Mouse (Mus musculus) kidney, postnatal 0 days (tissue): ENCODE data around the gene Nkx2-5. TPM values are rescaled to one million over a fixed set of nuclear protein-coding genes. Genes with fewer than 3 reads are reported as not detected.

Source experiments
- ATAC-seq: fragments of 200-750 bp; cut with Nextera tagmentation; replicated peaks from 2 replicates; pipeline ENCODE4 v1.8.0; 2017; ENCODE audit warnings: low read depth, moderate number of reproducible peaks, moderate TSS enrichment, moderate library complexity; ENCODE audit not compliant: low FRiP score
- DNase-seq: peaks from one replicate; pipeline ENCODE4 v3.0.0-alpha.2; 2016; ENCODE audit warnings: low spot score
- H3K27ac ChIP-seq: fragments of 300-500 bp; sonication (generic); 2 replicates; pipeline ENCODE4 v1.5.1; 2014; ENCODE audit warnings: mild to moderate bottlenecking
- H3K27me3 ChIP-seq: fragments of 300-500 bp; sonication (generic); 2 replicates; pipeline ENCODE4 v1.6.1; 2014; ENCODE audit warnings: low read length, mixed read lengths; ENCODE audit not compliant: insufficient read depth
- H3K36me3 ChIP-seq: fragments of 300-500 bp; sonication (generic); 2 replicates; pipeline ENCODE4 v1.6.1; 2014; ENCODE audit warnings: low read length, mixed read lengths; ENCODE audit not compliant: insufficient read depth
- H3K4me1 ChIP-seq: fragments of 300-500 bp; sonication (generic); replicated peaks from 2 replicates; pipeline ENCODE4 v1.6.1; 2014; ENCODE audit warnings: antibody characterized with exemption, low read length, mixed read lengths; ENCODE audit not compliant: insufficient read depth
- H3K4me2 ChIP-seq: fragments of 300-500 bp; sonication (generic); 2 replicates; pipeline ENCODE4 v1.6.1; 2014; ENCODE audit warnings: mild to moderate bottlenecking, low read length, moderate library complexity, mixed read lengths
- H3K4me3 ChIP-seq: fragments of 300-500 bp; sonication (generic); replicated peaks from 2 replicates; pipeline ENCODE4 v1.5.1; 2014; ENCODE audit warnings: low read depth, low read length
- H3K9ac ChIP-seq: fragments of 300-500 bp; sonication (generic); 2 replicates; pipeline ENCODE4 v1.6.1; 2014; ENCODE audit warnings: low read depth, low read length
- H3K9me3 ChIP-seq: fragments of 300-500 bp; sonication (generic); replicated peaks from 2 replicates; pipeline ENCODE4 v1.6.1; 2016; ENCODE audit warnings: low read length, inconsistent platforms, mixed read lengths
- CTCF ChIP-seq: IDR thresholded peaks from 2 replicates; pipeline ENCODE4 v1.5.1; 2016; ENCODE audit warnings: antibody characterized with exemption, low read depth, mild to moderate bottlenecking, moderate library complexity
- whole genome bisulfite sequencing: fragments of 180-500 bp; shearing (Covaris S2); extraction: QIAGEN DNeasy Blood & Tissue Kit; methylation state at CpG from one replicate; pipeline ENCODE4 v1.1.7; 2014; 5-methylcytosine and 5-hydroxymethylcytosine counted together
- polyA plus RNA-seq: library from polyadenylated mRNA; unstranded; fragments of >200 nt; fragmentation: Nextera tagmentation; extraction: Ambion mirVana; gene quantifications from 2 replicates; pipeline ENCODE4 v1.2.1, GENCODE M21; 2015

Nkx2-5 gene
- polyA plus RNA-seq, 1 experiment from 2014 or later, result not detected

- Histone ChIP-seq H3K27me3 (peaks cover 95% of the 10 kb centered on the region), H3K4me3 (peak overlapping the region; percentile 20; the same call in 1 of the 2 replicates), H3K27ac (no peak overlapping the region), H3K9ac (no peak overlapping the region), H3K36me3 (no peaks in the 10 kb centered on the region), H3K4me1 (no peaks in the 10 kb centered on the region), H3K9me3 (no peaks in the 10 kb centered on the region), H3K4me2 (peak overlapping the region; percentile 34)
- 1% methylated on average over 86 of the region's 87 CpGs for WGBS
- no peak for TF ChIP-seq CTCF
- DNase-seq, result no peak
- ATAC-seq, result no peak
Measured at GRCm38 (mm10) chr17:26838911-26839717, 5.7 kb downstream of the Nkx2-5 start.

- H3K36me3 ChIP-seq, result no peaks in the 10 kb centered on the region
- 1% methylated on average over 37 of the region's 37 CpGs for WGBS
- peaks cover 95% of the 10 kb centered on the region for H3K27me3 ChIP-seq
- ATAC-seq, result no peak
- TF ChIP-seq CTCF, result no peak
- H3K9me3 ChIP-seq, result no peaks in the 10 kb centered on the region
- no peak overlapping the region for H3K4me2 ChIP-seq
- no peaks in the 10 kb centered on the region for H3K4me1 ChIP-seq
- no peak overlapping the region for H3K27ac ChIP-seq
- DNase-seq, result no peak
- H3K4me3 ChIP-seq, result no peak overlapping the region
- no peak overlapping the region for H3K9ac ChIP-seq
Measured at GRCm38 (mm10) chr17:26838191-26838910, 6.5 kb downstream of the Nkx2-5 start.

- no peak for TF ChIP-seq CTCF
- Histone ChIP-seq H3K4me2 (no peak overlapping the region), H3K36me3 (no peaks in the 10 kb centered on the region), H3K27me3 (peaks cover 90% of the 10 kb centered on the region), H3K4me3 (no peak overlapping the region), H3K27ac (no peak overlapping the region), H3K9me3 (no peaks in the 10 kb centered on the region), H3K4me1 (no peaks in the 10 kb centered on the region), H3K9ac (no peak overlapping the region)
- ATAC-seq (no peak), DNase-seq (no peak)
- 3% methylated on average over 7 of the region's 7 CpGs for WGBS
Measured at GRCm38 (mm10) chr17:26837546-26837985, 7.2 kb downstream of the Nkx2-5 start.

DNA sequence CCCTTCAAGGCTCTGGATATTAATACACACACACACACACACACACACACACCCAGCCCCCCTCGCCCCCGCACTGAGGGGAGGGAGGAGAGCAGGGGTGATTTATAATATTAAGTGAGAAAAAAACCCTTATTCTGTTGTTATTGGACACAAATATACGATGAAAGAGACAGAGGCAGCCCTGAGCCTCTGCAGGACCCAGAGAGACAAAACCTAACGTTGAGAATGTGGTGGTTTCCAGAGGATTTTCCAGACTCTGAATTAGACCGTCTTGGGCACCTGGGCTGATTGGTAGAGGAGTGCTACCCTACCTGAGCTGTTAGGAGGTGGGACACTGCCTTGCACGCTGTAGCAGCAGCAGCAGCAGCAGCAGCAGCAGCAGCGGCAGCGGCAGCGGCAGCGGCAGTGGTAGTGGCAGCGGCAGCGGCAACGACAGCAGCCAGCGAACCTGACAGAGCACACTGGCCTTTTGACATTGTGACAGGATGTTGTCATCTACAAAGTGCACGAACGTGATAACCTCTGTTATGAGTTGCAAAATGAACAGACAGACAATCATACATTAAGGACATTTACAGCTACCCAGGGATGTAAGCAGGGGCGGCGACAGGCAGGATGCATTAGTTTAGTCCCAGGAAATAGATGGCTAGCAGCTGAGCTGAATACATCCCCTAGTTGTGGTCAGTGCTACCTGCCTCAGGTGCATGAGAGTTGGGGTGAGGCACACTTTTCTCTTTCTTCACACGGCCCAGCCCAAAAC lies 7.8 kb downstream of the Nkx2-5 start:
- H3K4me2 ChIP-seq, result no peak overlapping the region
- H3K4me3 ChIP-seq, result no peak overlapping the region
- H3K27me3 ChIP-seq, result peaks cover 84% of the 10 kb centered on the region
- ATAC-seq, result no peak
- no peak overlapping the region for H3K9ac ChIP-seq
- TF ChIP-seq CTCF, result no peak
- H3K36me3 ChIP-seq, result no peaks in the 10 kb centered on the region
- DNase-seq, result no peak
- 4% methylated on average over 19 of the region's 19 CpGs for WGBS
- H3K9me3 ChIP-seq, result no peaks in the 10 kb centered on the region
- no peaks in the 10 kb centered on the region for H3K4me1 ChIP-seq
- no peak overlapping the region for H3K27ac ChIP-seq

GRCm38 (mm10) chr17:26836377-26836776 lies 8.4 kb downstream of the Nkx2-5 start:
- whole genome bisulfite sequencing, result 24% methylated on average over 5 of the region's 5 CpGs
- ATAC-seq (no peak), DNase-seq (no peak)
- TF ChIP-seq CTCF, result no peak
- H3K4me3 ChIP-seq, result no peak overlapping the region
- H3K9ac ChIP-seq, result no peak overlapping the region
- no peaks in the 10 kb centered on the region for H3K36me3 ChIP-seq
- no peaks in the 10 kb centered on the region for H3K4me1 ChIP-seq
- H3K9me3 ChIP-seq, result no peaks in the 10 kb centered on the region
- no peak overlapping the region for H3K4me2 ChIP-seq
- H3K27me3 ChIP-seq, result peaks cover 79% of the 10 kb centered on the region
- no peak overlapping the region for H3K27ac ChIP-seq

DNA sequence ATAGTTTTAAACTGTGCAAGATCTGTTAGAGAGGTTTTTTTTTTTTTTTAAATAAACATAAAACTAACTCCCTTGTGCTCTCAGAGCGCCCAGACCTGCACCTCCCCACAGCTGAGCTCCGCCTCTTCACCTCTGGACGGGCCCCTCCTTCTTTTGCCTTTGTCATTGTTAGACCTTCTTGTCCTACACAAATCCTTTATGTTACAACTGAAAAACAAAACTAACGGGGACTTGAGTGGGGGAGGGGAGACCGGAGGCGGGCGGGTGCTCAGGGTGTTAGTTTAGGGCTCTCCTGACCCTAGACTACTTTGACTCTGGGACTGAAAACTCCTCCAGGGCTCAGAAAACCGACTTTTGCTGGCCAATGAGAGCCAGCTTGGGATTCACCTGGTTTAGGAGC lies 8.9 kb downstream of the Nkx2-5 start:
- Histone ChIP-seq H3K4me2 (no peak overlapping the region), H3K27me3 (peaks cover 75% of the 10 kb centered on the region), H3K36me3 (no peaks in the 10 kb centered on the region), H3K4me1 (no peaks in the 10 kb centered on the region), H3K27ac (no peak overlapping the region), H3K9me3 (no peaks in the 10 kb centered on the region), H3K4me3 (no peak overlapping the region), H3K9ac (no peak overlapping the region)
- ATAC-seq (no peak), DNase-seq (no peak)
- TF ChIP-seq CTCF, result no peak
- WGBS, result 11% methylated on average over 8 of the region's 8 CpGs
